Mouse (Mus musculus): ENCODE results near the gene Rbpj. TPM values are rescaled to one million over a fixed set of nuclear protein-coding genes. Genes with fewer than 3 reads are reported as not detected.

Rbpj gene
- total RNA-seq, 1 experiment from 2014 or later = 42.6 TPM

GRCm38 (mm10) chr5:53591683-53592050 is 125.7 kb downstream of the Rbpj start:
- DNase-seq = no peak

- no peak for DNase-seq
Observed at GRCm38 (mm10) chr5:53593080-53593688, 127.2 kb downstream of the Rbpj start.

- no peak for DNase-seq
Observed at GRCm38 (mm10) chr5:53594274-53594673, 128.3 kb downstream of the Rbpj start.

- DNase-seq = no peak
Observed at GRCm38 (mm10) chr5:53598510-53598909, 132.6 kb downstream of the Rbpj start.

GRCm38 (mm10) chr5:53599116-53599515 is 133.2 kb downstream of the Rbpj start:
- no peak for DNase-seq

- DNase-seq = no peak
Observed at GRCm38 (mm10) chr5:53602194-53602593, 136.2 kb downstream of the Rbpj start.

GRCm38 (mm10) chr5:53605450-53605849 is 139.5 kb downstream of the Rbpj start:
- DNase-seq = no peak

- no peak for DNase-seq
Observed at GRCm38 (mm10) chr5:53607230-53607996, 141.5 kb downstream of the Rbpj start.

- DNase-seq = no peak
Observed at GRCm38 (mm10) chr5:53618844-53619243, 152.9 kb downstream of the Rbpj start.

- DNase-seq = no peak
Observed at GRCm38 (mm10) chr5:53632026-53632425, 166.1 kb downstream of the Rbpj start.

GRCm38 (mm10) chr5:53636795-53637194 is 170.8 kb downstream of the Rbpj start:
- DNase-seq = no peak

- no peak for DNase-seq
Observed at GRCm38 (mm10) chr5:53637206-53637605, 171.3 kb downstream of the Rbpj start.

- no peak for DNase-seq
Observed at GRCm38 (mm10) chr5:53638647-53639046, 172.7 kb downstream of the Rbpj start.

- DNase-seq = no peak
Observed at GRCm38 (mm10) chr5:53646669-53647068, 180.7 kb downstream of the Rbpj start.

- no peak for DNase-seq
Observed at GRCm38 (mm10) chr5:53647358-53647757, 181.4 kb downstream of the Rbpj start.

GRCm38 (mm10) chr5:53656596-53656995 is 190.6 kb downstream of the Rbpj start:
- no peak for DNase-seq

- DNase-seq = peak; percentile 11
Observed at GRCm38 (mm10) chr5:53657925-53658324, 192.0 kb downstream of the Rbpj start.

- no peak for DNase-seq
Observed at GRCm38 (mm10) chr5:53661508-53661907, 195.6 kb downstream of the Rbpj start.

GRCm38 (mm10) chr5:53662413-53662812 is 196.5 kb downstream of the Rbpj start:
- DNase-seq = no peak

GRCm38 (mm10) chr5:53663665-53664064 is 197.7 kb downstream of the Rbpj start:
- no peak for DNase-seq

GRCm38 (mm10) chr5:53668021-53668420 is 202.1 kb downstream of the Rbpj start:
- no peak for DNase-seq

GRCm38 (mm10) chr5:53670321-53670938 is 204.5 kb downstream of the Rbpj start:
- DNase-seq = no peak

- DNase-seq = no peak
Observed at GRCm38 (mm10) chr5:53671507-53671906, 205.6 kb downstream of the Rbpj start.

GRCm38 (mm10) chr5:53672352-53672751 is 206.4 kb downstream of the Rbpj start:
- peak; percentile 63 for DNase-seq

Data from adrenal gland, postnatal 25 days (tissue).